Mouse (Mus musculus): ENCODE data around the gene Olfr600.
"Not testable (repeated sequence)": the region's sequence is repeated elsewhere in the genome, so short reads cannot be mapped to it uniquely, and the experiment has no call there.

DNA sequence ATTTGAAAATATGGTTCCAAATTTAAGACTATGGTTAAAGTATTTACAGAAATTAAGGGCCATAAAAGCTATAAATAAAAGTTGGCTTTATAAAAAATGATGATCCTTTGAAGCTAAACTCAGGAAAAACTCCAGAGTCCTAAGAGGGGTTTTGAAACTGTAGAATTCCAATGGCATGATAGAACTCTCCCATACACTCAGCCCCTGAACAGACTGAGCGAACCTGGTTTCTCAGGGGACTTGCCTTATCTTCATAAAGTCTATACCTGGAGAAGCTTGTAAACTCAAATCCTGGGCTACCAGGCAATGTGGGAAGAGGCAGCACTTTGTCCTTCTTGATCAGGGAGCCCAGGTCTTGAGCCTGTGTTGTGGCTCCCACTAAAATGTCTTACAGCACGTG, 44.1 kb downstream of the Olfr600 start, which contains the start of gene Olfr596:
- TF ChIP-seq CTCF (IDR thresholded peaks at IDR 0.05; ENCODE audit: low read depth, low read length); GATA2 (IDR thresholded peaks at IDR 0.05; ENCODE audit: borderline replicate concordance, low read depth, low read length); POLR2AphosphoS5 (IDR thresholded peaks at IDR 0.05; ENCODE audit: insufficient replicate concordance, low read depth, low read length); GATA1 (IDR thresholded peaks at IDR 0.05; ENCODE audit: borderline replicate concordance, low read length): not testable (repeated sequence)

Measured in G1E (cell line).